Mouse (Mus musculus): ENCODE data around the gene Spata3. TPM values are rescaled to one million over a fixed set of nuclear protein-coding genes. Genes with fewer than 3 reads are reported as not detected.

Spata3 gene
- polyA plus RNA-seq (2015; fragmentation: Nextera tagmentation; extraction: Ambion mirVana), result not detected in 2 replicates

DNA sequence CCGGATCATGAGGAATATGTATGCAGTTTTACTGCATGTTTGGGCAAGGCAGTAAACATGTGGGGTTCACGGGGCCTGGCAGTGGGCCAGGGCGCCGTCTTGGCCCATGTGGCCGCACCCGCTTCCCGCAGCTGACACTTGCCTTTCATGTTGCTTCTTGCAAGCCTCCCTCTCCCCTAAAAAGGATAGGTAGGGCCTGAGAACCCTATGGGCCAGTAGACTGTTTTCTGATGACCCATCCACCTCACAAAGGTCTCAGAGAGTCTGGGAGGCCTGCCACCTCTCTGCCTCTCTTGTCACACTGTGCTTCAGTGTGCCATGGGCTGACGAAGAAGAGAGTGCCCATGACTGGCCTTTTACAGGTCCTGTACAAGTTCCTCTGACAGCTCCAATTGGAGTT lies at the start of gene Spata3:
Spata3 (plus strand) TSS at position 301 of the 400 bp plus-strand sequence.
- Histone ChIP-seq H3K27ac (ENCODE audit: low read length) (no peak within 1 kb of the TSS), H3K9ac (ENCODE audit: low read length) (no peak within 1 kb of the TSS), H3K9me3 (replicated peaks; ENCODE audit: control insufficient read depth, low read length) (no peaks in the 10 kb centered on the region), H3K36me3 (ENCODE audit: control insufficient read depth, insufficient read depth) (no peaks in the 10 kb centered on the region), H3K4me1 (ENCODE audit: control insufficient read depth, insufficient read depth, low read length) (peaks cover 3% of the 10 kb centered on the region; the same call in 1 of the 2 replicates), H3K4me3 (ENCODE audit: low read length) (no peak within 1 kb of the TSS), H3K4me2 (ENCODE audit: low read depth, low read length) (no peak within 1 kb of the TSS), H3K27me3 (ENCODE audit: control insufficient read depth, insufficient read depth, low read length) (peaks cover 31% of the 10 kb centered on the region)
- no peak for ATAC-seq (replicated peaks; ENCODE audit: extremely low read depth, insufficient read depth, low FRiP score)
- 90% methylated on average over 8 of the region's 8 CpGs for WGBS

DNA sequence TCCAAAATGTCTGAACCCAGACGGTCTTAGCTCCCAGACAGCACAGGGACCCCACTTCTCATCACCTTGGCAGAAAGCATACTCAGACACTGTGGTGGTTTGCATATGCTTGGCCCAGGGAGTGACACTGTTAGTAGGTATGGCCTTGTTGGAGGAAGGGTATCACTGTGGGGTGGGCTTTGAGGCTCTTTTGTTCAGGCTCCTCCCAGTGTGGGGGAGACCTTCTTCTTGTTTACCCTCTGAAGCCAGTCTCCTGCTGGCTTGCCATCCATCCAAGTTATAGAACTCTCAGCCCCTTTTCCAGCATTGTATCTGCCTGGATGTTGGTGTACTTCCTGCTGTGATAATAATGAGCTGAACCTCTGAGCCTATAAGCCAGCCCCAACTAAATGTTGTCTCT lies 47.5 kb upstream of the Spata3 start:
- 69% methylated on average over 1 of the region's 1 CpGs for WGBS
- ATAC-seq (replicated peaks; ENCODE audit: extremely low read depth, insufficient read depth, low FRiP score), result no peak
- H3K27me3 ChIP-seq (ENCODE audit: control insufficient read depth, insufficient read depth, low read length), result no peaks in the 10 kb centered on the region
- H3K4me1 ChIP-seq (ENCODE audit: control insufficient read depth, insufficient read depth, low read length), result no peaks in the 10 kb centered on the region
- H3K4me3 ChIP-seq (ENCODE audit: low read length), result no peak overlapping the region
- H3K9ac ChIP-seq (ENCODE audit: low read length), result no peak overlapping the region
- H3K4me2 ChIP-seq (ENCODE audit: low read depth, low read length), result no peak overlapping the region
- H3K9me3 ChIP-seq (replicated peaks; ENCODE audit: control insufficient read depth, low read length), result no peaks in the 10 kb centered on the region
- H3K36me3 ChIP-seq (ENCODE audit: control insufficient read depth, insufficient read depth), result no peaks in the 10 kb centered on the region
- no peak overlapping the region for H3K27ac ChIP-seq (ENCODE audit: low read length)

DNA sequence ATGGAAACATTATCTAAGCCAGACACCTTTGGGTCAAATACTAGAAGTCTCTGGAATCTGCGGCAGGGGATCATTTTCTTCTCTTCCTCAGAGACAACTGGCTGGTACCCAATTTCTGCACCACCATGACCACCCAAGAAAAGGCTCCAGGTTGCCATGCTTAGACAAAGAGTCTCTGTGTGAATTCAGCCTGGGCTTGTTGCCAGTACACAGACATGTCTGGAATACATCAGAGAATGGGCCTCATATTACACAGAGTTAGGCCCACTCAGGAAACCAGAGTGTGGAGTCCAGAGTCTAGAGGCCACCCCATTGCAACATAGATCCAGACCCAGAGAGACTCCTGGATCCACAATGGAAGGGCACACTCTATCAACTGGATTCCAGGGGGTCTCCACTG lies 47.1 kb upstream of the Spata3 start:
- Histone ChIP-seq H3K4me3 (ENCODE audit: low read length) (no peak overlapping the region), H3K36me3 (ENCODE audit: control insufficient read depth, insufficient read depth) (no peaks in the 10 kb centered on the region), H3K27ac (ENCODE audit: low read length) (no peak overlapping the region), H3K9me3 (replicated peaks; ENCODE audit: control insufficient read depth, low read length) (no peaks in the 10 kb centered on the region), H3K4me2 (ENCODE audit: low read depth, low read length) (no peak overlapping the region), H3K27me3 (ENCODE audit: control insufficient read depth, insufficient read depth, low read length) (no peaks in the 10 kb centered on the region), H3K9ac (ENCODE audit: low read length) (no peak overlapping the region), H3K4me1 (ENCODE audit: control insufficient read depth, insufficient read depth, low read length) (no peaks in the 10 kb centered on the region)
- no peak for ATAC-seq (replicated peaks; ENCODE audit: extremely low read depth, insufficient read depth, low FRiP score)
- WGBS, result 57% methylated on average over 1 of the region's 1 CpGs

DNA sequence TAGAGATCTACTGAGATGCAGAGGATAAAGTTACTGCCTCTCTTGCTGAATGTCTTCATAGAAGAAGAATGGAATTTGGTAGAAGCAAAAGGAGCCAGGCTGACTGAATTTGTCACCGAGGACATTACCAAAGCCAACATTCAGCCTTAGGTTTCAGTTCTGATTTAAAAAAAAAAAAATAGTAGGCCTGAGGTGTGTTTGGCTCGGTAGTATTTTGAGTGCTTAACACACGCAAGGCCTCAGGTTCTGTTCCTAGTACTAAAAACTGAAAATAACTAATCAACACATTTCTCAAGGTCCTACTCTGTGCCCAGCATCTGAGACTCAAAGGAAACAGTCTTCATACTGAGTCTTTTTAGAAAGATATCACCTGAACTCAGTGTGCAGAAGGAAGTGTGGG lies 45.5 kb upstream of the Spata3 start:
- WGBS, result 82% methylated on average over 3 of the region's 3 CpGs
- no peaks in the 10 kb centered on the region for H3K4me1 ChIP-seq (ENCODE audit: control insufficient read depth, insufficient read depth, low read length)
- H3K4me2 ChIP-seq (ENCODE audit: low read depth, low read length), result no peak overlapping the region
- no peaks in the 10 kb centered on the region for H3K27me3 ChIP-seq (ENCODE audit: control insufficient read depth, insufficient read depth, low read length)
- ATAC-seq (replicated peaks; ENCODE audit: extremely low read depth, insufficient read depth, low FRiP score), result no peak
- H3K9ac ChIP-seq (ENCODE audit: low read length), result no peak overlapping the region
- H3K27ac ChIP-seq (ENCODE audit: low read length), result no peak overlapping the region
- no peaks in the 10 kb centered on the region for H3K36me3 ChIP-seq (ENCODE audit: control insufficient read depth, insufficient read depth)
- H3K4me3 ChIP-seq (ENCODE audit: low read length), result no peak overlapping the region
- no peaks in the 10 kb centered on the region for H3K9me3 ChIP-seq (replicated peaks; ENCODE audit: control insufficient read depth, low read length)

DNA sequence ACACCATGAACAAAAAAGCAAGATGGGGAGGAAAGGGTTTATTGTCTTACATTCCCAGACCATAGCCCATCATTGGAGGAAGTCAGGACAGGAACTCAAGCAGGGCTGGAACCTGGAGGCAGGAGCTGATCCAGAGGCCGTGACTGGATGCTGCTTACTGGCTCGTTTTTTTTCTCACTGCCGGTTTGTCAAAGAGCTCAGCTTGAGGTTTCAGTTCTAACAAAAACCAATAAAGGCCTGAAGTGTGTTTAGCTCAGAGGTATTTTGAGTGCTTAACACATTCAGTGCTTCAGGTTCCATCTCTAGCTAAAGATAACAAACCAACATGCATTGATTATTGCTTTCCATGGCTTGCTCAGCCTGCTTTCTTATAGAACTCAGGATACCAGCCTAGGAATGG lies 44.3 kb upstream of the Spata3 start:
- no peak overlapping the region for H3K4me3 ChIP-seq (ENCODE audit: low read length)
- H3K9me3 ChIP-seq (replicated peaks; ENCODE audit: control insufficient read depth, low read length), result no peaks in the 10 kb centered on the region
- 59% methylated on average over 3 of the region's 3 CpGs for WGBS
- H3K4me1 ChIP-seq (ENCODE audit: control insufficient read depth, insufficient read depth, low read length), result no peaks in the 10 kb centered on the region
- ATAC-seq (replicated peaks; ENCODE audit: extremely low read depth, insufficient read depth, low FRiP score), result no peak
- no peak overlapping the region for H3K4me2 ChIP-seq (ENCODE audit: low read depth, low read length)
- no peak overlapping the region for H3K27ac ChIP-seq (ENCODE audit: low read length)
- H3K27me3 ChIP-seq (ENCODE audit: control insufficient read depth, insufficient read depth, low read length), result no peaks in the 10 kb centered on the region
- H3K36me3 ChIP-seq (ENCODE audit: control insufficient read depth, insufficient read depth), result no peaks in the 10 kb centered on the region
- no peak overlapping the region for H3K9ac ChIP-seq (ENCODE audit: low read length)

DNA sequence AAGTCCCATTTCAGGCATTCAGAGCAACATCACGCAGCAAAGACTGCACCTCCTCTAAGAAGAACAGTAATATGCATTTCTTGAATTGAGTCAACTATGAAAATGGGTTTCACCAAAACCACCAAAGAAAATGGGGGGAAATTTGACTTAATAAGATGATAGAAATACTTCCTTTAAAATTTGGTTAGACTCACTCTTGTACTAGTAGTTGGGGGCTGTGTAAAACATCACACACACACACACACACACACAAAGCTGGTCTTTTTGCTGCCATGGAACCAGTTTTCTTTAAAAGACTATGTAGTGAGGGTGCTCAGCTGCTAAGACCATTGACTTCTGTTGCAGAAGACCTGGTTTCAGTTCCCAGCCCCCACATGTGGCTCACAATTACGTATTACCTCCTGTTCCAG lies 43.1 kb upstream of the Spata3 start:
- H3K36me3 ChIP-seq (ENCODE audit: control insufficient read depth, insufficient read depth), result no peaks in the 10 kb centered on the region

DNA sequence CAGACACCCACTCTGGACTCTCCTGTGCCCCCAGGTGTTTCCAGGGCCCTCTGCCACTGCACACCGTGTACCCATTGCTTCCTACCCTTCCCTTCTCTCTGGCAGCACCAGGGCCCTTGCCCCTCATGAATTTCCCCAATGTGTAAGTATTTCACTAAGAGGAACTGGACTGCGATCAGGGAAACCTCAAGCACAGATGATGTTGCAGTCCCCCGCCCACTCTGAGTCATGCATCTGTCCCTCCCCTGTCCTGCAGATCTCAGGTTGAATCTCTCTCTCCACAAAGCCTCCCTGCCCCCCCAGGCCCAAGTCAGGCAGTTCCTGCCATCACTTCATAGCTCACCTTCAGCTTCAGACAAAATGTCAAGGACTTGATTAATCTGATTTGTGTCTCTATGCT lies 38.9 kb upstream of the Spata3 start:
- no peaks in the 10 kb centered on the region for H3K9me3 ChIP-seq (replicated peaks; ENCODE audit: control insufficient read depth, low read length)
- H3K27me3 ChIP-seq (ENCODE audit: control insufficient read depth, insufficient read depth, low read length), result no peaks in the 10 kb centered on the region
- 71% methylated on average over 3 of the region's 3 CpGs for WGBS
- H3K4me1 ChIP-seq (ENCODE audit: control insufficient read depth, insufficient read depth, low read length), result peaks cover 11% of the 10 kb centered on the region
- no peak overlapping the region for H3K4me2 ChIP-seq (ENCODE audit: low read depth, low read length)
- H3K27ac ChIP-seq (ENCODE audit: low read length), result no peak overlapping the region
- no peak overlapping the region for H3K9ac ChIP-seq (ENCODE audit: low read length)
- no peak overlapping the region for H3K4me3 ChIP-seq (ENCODE audit: low read length)
- no peak for ATAC-seq (replicated peaks; ENCODE audit: extremely low read depth, insufficient read depth, low FRiP score)
- H3K36me3 ChIP-seq (ENCODE audit: control insufficient read depth, insufficient read depth), result no peaks in the 10 kb centered on the region

More for the DNA sequence above, 43.1 kb upstream of the Spata3 start:
- Histone ChIP-seq H3K27me3 (ENCODE audit: control insufficient read depth, insufficient read depth, low read length) (no peaks in the 10 kb centered on the region), H3K4me2 (ENCODE audit: low read depth, low read length) (no peak overlapping the region), H3K27ac (ENCODE audit: low read length) (no peak overlapping the region), H3K9me3 (replicated peaks; ENCODE audit: control insufficient read depth, low read length) (no peaks in the 10 kb centered on the region), H3K9ac (ENCODE audit: low read length) (no peak overlapping the region), H3K4me1 (ENCODE audit: control insufficient read depth, insufficient read depth, low read length) (no peaks in the 10 kb centered on the region), H3K4me3 (ENCODE audit: low read length) (no peak overlapping the region)
- ATAC-seq (replicated peaks; ENCODE audit: extremely low read depth, insufficient read depth, low FRiP score), result no peak
- 77% methylated on average over 2 of the region's 2 CpGs for WGBS

DNA sequence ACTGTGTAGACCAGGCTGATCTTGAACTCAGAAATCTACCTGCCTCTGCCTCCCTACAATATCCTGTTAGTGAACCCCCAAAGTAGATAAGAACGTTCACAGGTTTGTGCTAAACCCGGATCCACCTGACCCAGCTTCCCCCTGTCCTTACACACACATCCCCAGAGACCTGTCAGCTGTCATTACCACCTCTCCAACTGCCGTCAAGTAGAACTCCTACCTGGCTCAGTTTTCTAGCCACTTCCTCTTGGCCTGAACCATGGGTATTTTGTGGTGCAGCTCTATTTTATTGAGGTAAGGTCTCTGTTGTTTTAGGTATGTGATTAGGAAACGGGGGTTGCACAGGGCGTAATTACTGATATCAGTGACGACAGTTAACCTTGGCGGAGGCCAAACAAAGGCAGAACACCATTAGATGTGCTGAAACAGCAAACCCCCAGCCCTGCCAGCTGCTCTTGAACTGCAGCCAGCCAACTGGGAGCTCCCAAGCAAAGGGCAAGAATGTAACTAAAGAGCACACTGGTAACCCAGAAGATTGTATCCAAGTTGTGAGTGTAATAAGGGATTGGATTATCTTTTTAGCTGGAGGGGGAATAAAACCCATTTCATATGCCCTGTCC lies 34.8 kb upstream of the Spata3 start:
- peak overlapping the region; percentile 51 for H3K27ac ChIP-seq (ENCODE audit: low read length)
- H3K4me3 ChIP-seq (ENCODE audit: low read length), result no peak overlapping the region
- peak; percentile 50 for ATAC-seq (replicated peaks; ENCODE audit: extremely low read depth, insufficient read depth, low FRiP score)
- no peak overlapping the region for H3K9ac ChIP-seq (ENCODE audit: low read length)
- 19% methylated on average over 7 of the region's 7 CpGs for WGBS
- no peaks in the 10 kb centered on the region for H3K27me3 ChIP-seq (ENCODE audit: control insufficient read depth, insufficient read depth, low read length)
- peaks cover 15% of the 10 kb centered on the region for H3K4me1 ChIP-seq (ENCODE audit: control insufficient read depth, insufficient read depth, low read length)
- H3K9me3 ChIP-seq (replicated peaks; ENCODE audit: control insufficient read depth, low read length), result no peaks in the 10 kb centered on the region; the same call in 1 of the 2 replicates
- peak overlapping the region; percentile 5; the same call in 1 of the 2 replicates for H3K4me2 ChIP-seq (ENCODE audit: low read depth, low read length)
- H3K36me3 ChIP-seq (ENCODE audit: control insufficient read depth, insufficient read depth), result no peaks in the 10 kb centered on the region

DNA sequence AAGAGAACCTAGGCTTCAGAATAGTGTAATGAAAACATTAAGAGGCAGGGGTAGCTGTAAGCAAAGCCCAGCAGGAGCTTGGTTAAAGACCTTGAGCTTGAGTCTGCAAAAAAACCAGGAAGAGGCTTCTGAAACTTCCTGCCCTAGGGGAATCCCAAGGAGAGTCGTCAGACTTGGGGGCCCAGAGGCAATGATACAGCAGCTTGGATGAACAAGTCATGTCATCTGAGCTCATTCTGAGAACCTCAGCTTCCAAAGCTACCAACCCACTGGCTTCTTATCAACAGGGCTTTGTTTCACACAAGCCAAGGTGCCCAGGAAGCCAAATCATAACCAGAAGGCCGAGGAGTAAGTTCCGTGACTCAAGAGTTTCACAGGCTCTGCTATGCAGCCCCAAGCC lies 30.8 kb upstream of the Spata3 start:
- 83% methylated on average over 3 of the region's 3 CpGs for WGBS
- H3K27ac ChIP-seq (ENCODE audit: low read length), result no peak overlapping the region
- no peaks in the 10 kb centered on the region for H3K36me3 ChIP-seq (ENCODE audit: control insufficient read depth, insufficient read depth)
- H3K4me2 ChIP-seq (ENCODE audit: low read depth, low read length), result no peak overlapping the region
- ATAC-seq (replicated peaks; ENCODE audit: extremely low read depth, insufficient read depth, low FRiP score), result no peak
- no peak overlapping the region for H3K4me3 ChIP-seq (ENCODE audit: low read length)
- no peak overlapping the region for H3K9ac ChIP-seq (ENCODE audit: low read length)
- no peaks in the 10 kb centered on the region for H3K27me3 ChIP-seq (ENCODE audit: control insufficient read depth, insufficient read depth, low read length)
- peaks cover 15% of the 10 kb centered on the region for H3K4me1 ChIP-seq (ENCODE audit: control insufficient read depth, insufficient read depth, low read length)
- H3K9me3 ChIP-seq (replicated peaks; ENCODE audit: control insufficient read depth, low read length), result no peaks in the 10 kb centered on the region; the same call in 1 of the 2 replicates
